Mouse (Mus musculus): Measurements from ENCODE around the gene Zbtb37. TPM values are rescaled to one million over a fixed set of nuclear protein-coding genes. Genes with fewer than 3 reads are reported as not detected.
A peak's percentile ranks its signal among the peaks of the same experiment; 100 is the strongest.

The Zbtb37 gene
- polyA plus RNA-seq, 1 experiment from 2014 or later = 8.3 TPM

DNA sequence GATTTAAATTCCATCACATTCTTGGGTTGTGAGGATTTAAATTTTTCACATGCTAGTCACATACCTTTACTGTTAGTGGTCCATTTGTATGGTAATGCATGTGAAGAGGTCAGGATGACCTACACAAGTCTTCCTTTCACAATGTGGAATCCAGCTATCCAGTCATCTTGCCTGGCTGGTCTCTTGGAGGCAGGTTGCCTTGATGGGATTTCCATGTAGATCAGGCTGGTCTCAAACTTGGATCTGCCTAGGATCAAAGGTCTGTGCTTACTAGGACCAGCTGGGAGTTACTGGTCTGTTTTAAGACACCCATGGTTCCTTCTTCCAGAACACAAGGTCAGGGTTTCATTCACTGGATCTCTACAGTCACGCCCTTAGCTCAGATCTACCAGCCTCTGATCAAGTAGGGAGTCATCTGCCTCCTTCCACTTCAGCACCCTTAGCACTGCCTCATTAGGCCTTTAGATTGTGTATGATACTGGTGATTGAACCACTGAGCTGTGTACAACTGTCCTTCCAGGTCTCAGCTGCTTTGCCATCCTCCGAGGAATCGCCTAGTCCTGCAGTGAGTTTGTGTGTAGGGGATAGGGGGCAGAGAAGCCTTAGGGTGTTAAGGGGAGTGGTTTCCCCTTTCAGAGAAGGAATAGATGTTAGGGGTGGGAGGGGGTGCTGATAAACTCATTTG is 5.2 kb upstream of the Zbtb37 start:
- 7% methylated on average over 3 of the region's 3 CpGs for WGBS
- Histone ChIP-seq H3K27ac (peak overlapping the region; percentile 64), H3K9me3 (replicated peaks) (no peaks in the 10 kb centered on the region), H3K9ac (no peak overlapping the region), H3K4me1 (peaks cover 10% of the 10 kb centered on the region), H3K4me2 (no peak overlapping the region), H3K36me3 (peaks cover 46% of the 10 kb centered on the region), H3K27me3 (no peaks in the 10 kb centered on the region), H3K4me3 (replicated peaks) (no peak overlapping the region)
- ATAC-seq (replicated peaks; ENCODE audit: low FRiP score) = peak; percentile 66

DNA sequence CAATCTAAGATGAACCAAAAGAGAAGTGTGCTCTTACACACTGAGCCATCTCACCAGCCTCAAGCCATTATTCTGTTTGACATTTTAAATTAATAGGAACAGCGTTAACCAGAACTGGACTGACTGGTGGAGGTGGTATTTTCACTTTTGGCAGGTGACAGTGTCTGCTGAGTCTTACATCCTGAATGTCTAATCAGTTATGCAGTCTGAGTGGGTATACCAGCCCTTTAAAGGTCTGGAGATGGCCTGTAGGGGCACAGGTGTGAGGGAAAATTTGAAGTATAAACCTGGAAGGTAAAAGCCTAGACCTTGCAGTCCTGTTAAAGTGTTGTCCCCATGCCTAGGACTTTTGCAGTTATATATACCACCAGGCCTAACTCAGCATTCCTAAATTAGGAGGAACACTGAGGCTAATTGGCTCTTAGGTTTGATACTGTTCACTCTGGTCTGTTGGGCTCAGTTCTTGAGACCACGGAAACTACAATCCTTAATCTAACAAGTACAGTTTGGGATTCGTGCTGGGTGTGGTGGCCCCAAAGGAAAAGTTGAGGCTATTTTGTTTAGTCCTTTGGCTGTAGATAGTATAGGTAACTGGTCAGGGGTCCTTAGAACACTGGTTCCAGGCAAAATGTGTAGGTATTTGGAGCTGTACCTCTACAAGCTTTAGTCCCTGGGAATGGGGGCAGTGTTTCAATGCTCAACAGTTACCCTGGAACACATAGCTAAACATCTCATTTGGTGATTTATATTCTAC is 4.5 kb upstream of the Zbtb37 start:
- H3K27ac ChIP-seq = peak overlapping the region; percentile 64
- no peak for ATAC-seq (replicated peaks; ENCODE audit: low FRiP score)

DNA sequence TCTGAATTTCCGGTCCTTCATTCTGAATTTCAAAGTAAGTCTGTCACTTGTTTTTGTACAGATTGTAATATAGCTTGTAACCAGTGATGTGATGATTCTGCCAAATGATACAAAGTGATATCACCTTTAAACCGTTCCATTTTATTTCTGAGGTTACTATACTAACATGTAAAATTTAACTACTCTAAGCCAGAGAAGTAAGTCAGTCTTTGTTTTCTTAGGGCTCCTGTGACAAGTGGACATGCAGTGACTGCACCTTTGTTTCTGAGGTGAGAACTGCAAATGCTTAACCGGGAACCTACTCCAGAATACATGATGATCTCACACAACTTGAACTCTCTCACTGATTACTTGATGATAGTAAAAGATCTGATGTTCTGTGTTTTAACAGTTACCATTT is 3.4 kb upstream of the Zbtb37 start:
- Histone ChIP-seq H3K4me2 (peak overlapping the region; percentile 63), H3K4me3 (replicated peaks) (peak overlapping the region; percentile 88), H3K36me3 (peaks cover 39% of the 10 kb centered on the region), H3K4me1 (peaks cover 16% of the 10 kb centered on the region), H3K27ac (0 out of 2 replicates have a peak overlapping the region, but pooled peaks have one; percentile 14), H3K9me3 (replicated peaks) (no peaks in the 10 kb centered on the region), H3K9ac (no peak overlapping the region), H3K27me3 (no peaks in the 10 kb centered on the region)
- 30% methylated on average over 3 of the region's 3 CpGs for WGBS
- ATAC-seq (replicated peaks; ENCODE audit: low FRiP score) = no peak

More for the DNA sequence above, 4.5 kb upstream of the Zbtb37 start:
- Histone ChIP-seq H3K36me3 (peaks cover 39% of the 10 kb centered on the region), H3K9ac (no peak overlapping the region), H3K4me2 (no peak overlapping the region), H3K4me1 (peaks cover 10% of the 10 kb centered on the region), H3K27me3 (no peaks in the 10 kb centered on the region), H3K9me3 (replicated peaks) (no peaks in the 10 kb centered on the region), H3K4me3 (replicated peaks) (no peak overlapping the region)
- 11% methylated on average over 3 of the region's 3 CpGs for WGBS

DNA sequence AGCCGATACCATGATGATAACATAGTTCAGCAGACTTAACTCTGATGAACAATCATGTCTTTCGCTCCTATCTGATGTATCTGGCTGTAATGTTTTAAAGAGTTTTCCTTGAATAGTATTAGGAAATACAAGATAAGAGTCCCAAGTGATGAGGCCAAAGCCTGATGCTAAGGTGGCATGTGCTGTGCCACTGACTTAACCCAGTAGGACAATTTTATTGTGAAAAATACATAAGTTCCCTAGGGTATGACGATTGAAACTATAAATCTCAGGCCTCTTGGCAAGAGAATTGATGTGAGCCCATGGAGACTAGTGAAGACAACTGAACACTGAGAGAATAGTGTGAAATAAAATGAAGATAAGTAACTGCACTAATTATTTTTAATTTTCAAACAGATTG is 3.0 kb upstream of the Zbtb37 start:
- peak overlapping the region; percentile 63 for H3K4me2 ChIP-seq
- H3K4me1 ChIP-seq = peaks cover 16% of the 10 kb centered on the region
- peak overlapping the region; percentile 70 for H3K27ac ChIP-seq
- H3K9ac ChIP-seq = peak overlapping the region; percentile 50
- H3K27me3 ChIP-seq = no peaks in the 10 kb centered on the region
- H3K9me3 ChIP-seq (replicated peaks) = no peaks in the 10 kb centered on the region
- peaks cover 40% of the 10 kb centered on the region for H3K36me3 ChIP-seq
- WGBS = 16% methylated on average over 3 of the region's 3 CpGs
- peak overlapping the region; percentile 88 for H3K4me3 ChIP-seq (replicated peaks)
- ATAC-seq (replicated peaks; ENCODE audit: low FRiP score) = no peak

DNA sequence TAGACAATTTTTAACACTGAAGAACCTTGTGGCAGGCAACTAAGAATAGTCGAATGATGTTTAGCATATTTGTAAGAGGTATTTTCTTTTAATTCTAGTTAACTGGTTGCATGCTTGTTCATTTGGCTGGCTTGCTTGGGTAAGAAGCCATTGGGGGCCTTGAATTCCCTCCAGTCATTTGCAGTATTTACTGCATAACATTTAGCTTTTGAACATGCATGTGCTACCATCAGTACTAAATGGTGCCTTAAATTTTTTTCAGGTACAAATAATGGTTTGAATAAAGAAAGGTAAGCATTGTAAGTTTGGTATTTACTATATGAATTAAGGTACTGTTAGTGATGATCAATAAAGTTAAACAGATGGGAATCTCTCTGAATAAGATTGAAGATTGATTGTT is 2.4 kb upstream of the Zbtb37 start:
- H3K27ac ChIP-seq = peak overlapping the region; percentile 95
- H3K4me3 ChIP-seq (replicated peaks) = peak overlapping the region; percentile 88
- WGBS = 0% methylated on average over 1 of the region's 1 CpGs
- no peaks in the 10 kb centered on the region for H3K27me3 ChIP-seq
- H3K36me3 ChIP-seq = peaks cover 46% of the 10 kb centered on the region
- peak overlapping the region; percentile 63 for H3K4me2 ChIP-seq
- H3K9me3 ChIP-seq (replicated peaks) = no peaks in the 10 kb centered on the region
- peak overlapping the region; percentile 82 for H3K9ac ChIP-seq
- ATAC-seq (replicated peaks; ENCODE audit: low FRiP score) = no peak
- peaks cover 16% of the 10 kb centered on the region for H3K4me1 ChIP-seq

DNA sequence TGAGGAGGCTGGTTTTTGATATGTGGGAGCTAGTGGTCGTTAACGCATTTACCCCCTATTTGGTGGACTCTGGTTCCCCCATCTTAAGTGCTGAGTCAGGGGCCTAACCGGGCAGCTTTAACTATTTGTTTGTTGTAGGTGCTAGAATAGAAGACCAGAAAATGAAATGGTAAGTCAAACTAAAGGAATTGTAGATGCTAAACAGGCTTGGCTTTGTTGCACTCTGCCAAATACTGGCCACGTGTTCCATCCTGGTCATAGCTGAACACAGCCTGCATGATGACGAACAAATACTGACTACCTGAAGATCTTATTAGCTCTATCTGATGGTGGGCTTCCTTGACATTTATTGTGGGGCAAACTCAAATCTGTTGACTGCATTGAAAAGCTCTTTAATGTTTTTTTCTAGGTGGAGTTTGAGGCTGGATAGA is 1.8 kb upstream of the Zbtb37 start:
- H3K27ac ChIP-seq = peak overlapping the region; percentile 95
- no peak for ATAC-seq (replicated peaks; ENCODE audit: low FRiP score)
- 1% methylated on average over 5 of the region's 5 CpGs for WGBS
- H3K36me3 ChIP-seq = peaks cover 52% of the 10 kb centered on the region
- peak overlapping the region; percentile 88 for H3K4me3 ChIP-seq (replicated peaks)
- H3K9me3 ChIP-seq (replicated peaks) = no peaks in the 10 kb centered on the region
- peaks cover 16% of the 10 kb centered on the region for H3K4me1 ChIP-seq
- H3K9ac ChIP-seq = peak overlapping the region; percentile 82
- peak overlapping the region; percentile 63 for H3K4me2 ChIP-seq
- no peaks in the 10 kb centered on the region for H3K27me3 ChIP-seq

DNA sequence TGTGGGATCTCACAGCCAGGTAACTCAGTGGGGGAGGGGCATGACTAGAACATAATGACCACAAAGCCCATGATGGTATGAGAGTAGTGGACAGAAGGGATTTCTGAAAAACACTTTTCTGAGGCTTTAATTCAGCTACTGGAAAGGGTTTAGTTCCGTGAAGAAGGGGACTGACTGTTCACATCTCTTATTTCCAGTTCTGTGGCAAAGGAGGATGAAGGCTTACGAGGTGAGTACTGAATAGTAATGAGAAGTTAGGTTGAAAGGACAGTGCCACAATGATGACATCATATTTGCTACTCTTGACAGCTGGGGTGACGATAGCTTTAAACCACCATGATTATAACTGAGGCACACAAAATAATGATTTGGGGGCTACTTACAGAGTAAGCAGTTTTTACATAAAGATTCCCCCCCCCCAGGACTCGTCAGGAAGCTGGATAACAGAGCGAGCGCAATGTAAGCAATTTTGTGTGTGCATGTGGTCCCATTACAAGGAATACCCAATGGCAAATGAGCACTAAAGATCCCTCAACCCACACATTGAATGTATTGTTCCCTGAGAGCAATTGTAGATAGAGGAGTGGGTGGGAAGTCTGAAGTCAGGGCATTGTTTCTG is 1.2 kb upstream of the Zbtb37 start:
- Histone ChIP-seq H3K36me3 (peaks cover 57% of the 10 kb centered on the region), H3K27me3 (no peaks in the 10 kb centered on the region), H3K4me3 (replicated peaks) (peak overlapping the region; percentile 88), H3K9me3 (replicated peaks) (no peaks in the 10 kb centered on the region), H3K4me2 (peak overlapping the region; percentile 63), H3K27ac (peak overlapping the region; percentile 95), H3K4me1 (peaks cover 16% of the 10 kb centered on the region), H3K9ac (peak overlapping the region; percentile 82)
- 0% methylated on average over 6 of the region's 6 CpGs for WGBS
- ATAC-seq (replicated peaks; ENCODE audit: low FRiP score) = no peak

DNA sequence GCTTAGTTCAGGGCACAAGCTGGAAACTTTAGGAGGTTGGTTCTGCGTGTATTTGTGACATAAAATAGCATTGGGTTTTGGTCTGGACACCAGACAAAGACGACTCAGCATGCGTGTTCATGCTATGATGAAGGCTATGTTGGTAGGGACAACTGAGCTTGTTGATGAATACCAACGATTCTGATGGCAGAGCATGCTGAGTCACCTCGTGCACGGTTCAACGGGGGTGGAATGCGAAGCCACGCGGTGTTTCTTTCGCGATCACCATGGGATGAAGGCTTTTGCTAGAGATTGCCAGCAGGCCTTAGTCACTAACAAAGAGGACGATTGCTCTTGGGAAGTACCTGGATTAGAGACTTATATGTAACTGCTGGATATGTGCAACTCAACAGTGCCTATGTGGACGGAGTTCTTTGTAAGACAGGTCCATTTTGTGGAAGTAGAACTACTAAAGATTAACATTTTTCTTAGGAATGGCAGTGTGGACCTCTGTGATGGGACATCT is 684 bp upstream of the Zbtb37 start:
- Histone ChIP-seq H3K4me3 (replicated peaks) (peak overlapping the region; percentile 88), H3K9me3 (replicated peaks) (no peaks in the 10 kb centered on the region), H3K36me3 (peaks cover 61% of the 10 kb centered on the region), H3K4me1 (peaks cover 16% of the 10 kb centered on the region), H3K27me3 (no peaks in the 10 kb centered on the region), H3K27ac (peak overlapping the region; percentile 95), H3K9ac (peak overlapping the region; percentile 82), H3K4me2 (peak overlapping the region; percentile 63)
- under 1% methylated on average over 14 of the region's 14 CpGs for WGBS
- ATAC-seq (replicated peaks; ENCODE audit: low FRiP score) = peak; percentile 15

DNA sequence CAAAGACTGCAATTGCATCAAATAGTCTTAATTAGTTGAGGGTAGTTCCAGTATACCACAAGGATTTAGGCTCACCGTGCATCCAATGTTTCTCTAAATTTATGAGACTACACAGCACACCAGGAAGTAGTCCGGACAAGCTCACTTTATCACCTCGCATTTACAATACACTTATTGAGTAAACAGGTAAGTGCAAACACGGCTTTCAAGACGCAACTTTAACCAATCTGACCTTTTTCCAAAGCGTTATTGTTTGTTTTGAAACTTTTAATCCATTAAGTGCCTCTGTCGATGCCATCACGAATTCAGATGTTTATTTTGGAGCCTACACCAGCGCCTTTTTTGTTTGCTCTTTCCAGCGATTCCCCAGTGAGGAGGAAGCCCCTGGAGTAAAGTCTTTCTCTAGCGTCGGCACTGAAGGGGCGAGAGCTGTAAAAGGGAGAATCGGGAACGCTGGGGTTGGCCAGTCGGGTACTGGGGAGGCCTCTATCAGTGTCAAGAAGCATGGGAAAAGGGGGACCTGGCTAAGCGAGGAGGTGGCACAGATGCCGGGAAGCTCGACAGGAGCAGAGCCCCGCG is 704 bp downstream of the Zbtb37 start:
- no peak; the same call in 1 of the 2 replicates for ATAC-seq (replicated peaks; ENCODE audit: low FRiP score)
- under 1% methylated on average over 21 of the region's 21 CpGs for WGBS
- H3K36me3 ChIP-seq = peaks cover 63% of the 10 kb centered on the region
- H3K27me3 ChIP-seq = no peaks in the 10 kb centered on the region
- peak overlapping the region; percentile 81 for H3K9ac ChIP-seq
- H3K4me1 ChIP-seq = peaks cover 14% of the 10 kb centered on the region
- peak overlapping the region; percentile 63 for H3K4me2 ChIP-seq
- H3K9me3 ChIP-seq (replicated peaks) = no peaks in the 10 kb centered on the region
- H3K4me3 ChIP-seq (replicated peaks) = peak overlapping the region; percentile 88
- H3K27ac ChIP-seq = peak overlapping the region; percentile 95

DNA sequence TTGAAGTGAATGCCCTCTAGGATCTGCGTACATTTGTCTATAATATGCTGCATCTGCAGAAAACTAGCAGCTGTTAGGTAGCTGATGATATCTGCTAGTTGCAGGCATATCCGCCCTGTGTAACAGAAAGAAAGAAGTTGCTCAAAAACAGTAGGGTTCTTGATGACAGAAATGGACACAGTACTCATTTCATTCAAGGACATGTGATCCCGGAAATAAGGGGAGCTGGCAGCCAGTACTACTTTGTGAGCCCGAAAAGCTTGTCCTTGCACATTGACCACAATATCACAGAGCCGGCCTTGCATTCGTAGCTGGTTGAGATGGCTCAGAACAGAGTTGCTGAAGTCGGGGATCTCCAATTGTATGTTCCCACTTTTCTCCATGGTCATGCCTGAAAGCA is 2.3 kb downstream of the Zbtb37 start:
- H3K9me3 ChIP-seq (replicated peaks) = no peaks in the 10 kb centered on the region
- no peak overlapping the region for H3K4me2 ChIP-seq
- ATAC-seq (replicated peaks; ENCODE audit: low FRiP score) = no peak
- peaks cover 50% of the 10 kb centered on the region for H3K36me3 ChIP-seq
- peaks cover 6% of the 10 kb centered on the region; the same call in 1 of the 2 replicates for H3K4me1 ChIP-seq
- no peaks in the 10 kb centered on the region for H3K27me3 ChIP-seq
- no peak overlapping the region for H3K4me3 ChIP-seq (replicated peaks)
- H3K9ac ChIP-seq = no peak overlapping the region
- no peak overlapping the region for H3K27ac ChIP-seq
- WGBS = 90% methylated on average over 7 of the region's 7 CpGs

DNA sequence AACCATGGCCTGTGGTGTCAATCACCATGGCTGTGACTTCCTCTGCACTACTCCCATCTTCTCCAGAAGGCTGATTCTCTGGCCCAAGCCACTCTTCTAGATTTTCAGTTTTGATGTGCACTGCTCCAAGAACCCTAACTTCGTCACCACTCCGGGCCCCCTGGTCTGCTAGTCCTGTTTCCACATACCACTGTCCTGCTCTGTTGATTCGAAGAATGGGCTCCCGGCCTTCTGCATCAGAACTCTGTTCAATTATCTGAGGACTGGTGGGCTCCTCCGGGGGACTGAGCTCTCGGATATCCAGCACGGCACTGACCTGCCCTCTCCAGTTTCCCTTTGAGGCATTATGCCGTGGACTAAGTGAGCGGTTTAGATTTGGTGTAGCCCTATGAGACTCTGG is 2.8 kb downstream of the Zbtb37 start:
- Histone ChIP-seq H3K4me1 (peaks cover 6% of the 10 kb centered on the region; the same call in 1 of the 2 replicates), H3K9me3 (replicated peaks) (no peaks in the 10 kb centered on the region), H3K27ac (no peak overlapping the region), H3K9ac (no peak overlapping the region), H3K36me3 (peaks cover 50% of the 10 kb centered on the region), H3K4me2 (no peak overlapping the region), H3K4me3 (replicated peaks) (no peak overlapping the region), H3K27me3 (no peaks in the 10 kb centered on the region)
- ATAC-seq (replicated peaks; ENCODE audit: low FRiP score) = no peak
- 82% methylated on average over 9 of the region's 9 CpGs for WGBS
